Mouse (Mus musculus) thymus, postnatal 0 days (tissue): ENCODE measurements around the gene Nrxn3. TPM values are rescaled to one million over a fixed set of nuclear protein-coding genes. Genes with fewer than 3 reads are reported as not detected.

ENCODE experiments used
- DNase-seq: peaks from one replicate; pipeline ENCODE4 v3.0.0-alpha.2; 2015; ENCODE audit warnings: low spot score
- microRNA-seq: library from miRNA; unstranded; fragments of <30 nt; microRNA quantifications from one replicate; pipeline ENCODE4, GENCODE M21; 2016; ENCODE audit warnings: borderline number of aligned reads
- polyA plus RNA-seq: library from polyadenylated mRNA; unstranded; fragments of >200 nt; fragmentation: Nextera tagmentation; extraction: Ambion mirVana; gene quantifications from 2 replicates; pipeline ENCODE4 v1.2.1, GENCODE M21; 2015

Gene Nrxn3
- polyA plus RNA-seq, 1 experiment from 2014 or later: 0.17 TPM

GRCm38 (mm10) chr12:90268111-90268510 is 1545.4 kb downstream of the Nrxn3 start:
- DNase-seq: no peak

DNA sequence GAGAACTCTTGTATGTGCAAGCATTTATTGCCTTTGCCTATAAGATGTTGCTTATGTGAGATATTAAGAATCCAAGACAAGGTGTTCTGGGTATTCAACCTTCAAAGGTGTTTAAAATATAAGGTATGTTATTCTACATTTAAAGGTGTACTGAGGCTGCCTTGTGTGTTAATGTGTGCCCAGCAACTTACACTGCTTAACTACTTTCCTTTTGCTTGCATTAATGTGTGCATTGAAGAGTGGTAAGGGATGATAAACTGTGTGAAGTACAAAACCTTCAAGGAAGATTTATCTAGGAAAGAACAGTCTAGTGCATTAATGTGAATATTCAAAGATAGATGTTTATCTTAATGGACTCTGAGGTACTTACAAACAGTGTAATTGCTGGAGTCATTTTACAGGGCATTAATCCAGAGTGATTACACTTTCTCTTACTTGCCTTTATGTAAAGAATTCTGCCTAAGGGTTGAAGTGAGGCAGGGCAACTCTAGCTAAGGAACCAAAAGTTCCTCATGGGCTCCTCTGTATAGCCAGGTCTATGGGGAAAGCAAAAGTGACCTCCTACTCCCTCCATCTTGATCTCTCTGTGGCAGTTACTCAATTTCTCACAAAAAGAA is 1548.2 kb downstream of the Nrxn3 start:
- no peak for DNase-seq

GRCm38 (mm10) chr12:90274621-90275236 is 1552.1 kb downstream of the Nrxn3 start:
- DNase-seq: no peak

DNA sequence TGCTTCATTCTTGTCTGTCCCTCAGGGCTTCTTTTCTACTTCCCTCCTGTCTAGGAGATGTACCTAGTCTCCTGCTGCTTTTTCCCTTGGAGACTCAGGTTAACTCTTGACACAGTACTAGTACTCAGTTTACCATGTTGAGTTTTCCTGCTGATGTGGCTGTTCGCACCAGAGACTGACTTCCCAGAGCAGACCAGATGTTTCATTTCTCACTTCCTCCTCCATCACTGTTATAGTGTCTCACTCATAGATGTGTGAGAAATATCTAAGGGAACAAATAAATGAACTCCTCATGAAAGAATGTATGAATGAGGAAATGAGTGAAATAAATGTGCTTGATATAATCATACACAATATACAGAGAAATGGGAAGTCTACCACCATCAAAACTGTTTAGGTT is 1558.6 kb downstream of the Nrxn3 start:
- DNase-seq: no peak

DNA sequence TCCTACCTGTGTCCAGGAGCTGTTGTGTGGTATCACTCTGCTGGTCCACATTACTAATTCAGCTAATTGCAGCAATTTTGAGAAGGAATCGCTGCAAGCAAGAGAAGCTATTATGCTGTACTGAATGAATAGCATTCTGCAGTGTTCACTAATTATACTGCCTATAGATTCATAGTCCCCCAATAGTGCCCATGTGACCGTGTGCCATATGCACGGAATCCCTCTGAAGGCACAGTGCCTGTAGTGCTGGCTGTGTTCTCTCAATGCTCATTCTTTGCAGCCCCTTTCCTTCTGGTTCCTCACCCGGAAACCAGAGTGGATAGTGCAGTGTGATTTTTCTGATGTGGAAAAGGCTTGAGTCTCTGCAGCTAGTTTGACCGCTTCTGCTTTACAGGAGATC is 1560.3 kb downstream of the Nrxn3 start:
- no peak for DNase-seq

DNA sequence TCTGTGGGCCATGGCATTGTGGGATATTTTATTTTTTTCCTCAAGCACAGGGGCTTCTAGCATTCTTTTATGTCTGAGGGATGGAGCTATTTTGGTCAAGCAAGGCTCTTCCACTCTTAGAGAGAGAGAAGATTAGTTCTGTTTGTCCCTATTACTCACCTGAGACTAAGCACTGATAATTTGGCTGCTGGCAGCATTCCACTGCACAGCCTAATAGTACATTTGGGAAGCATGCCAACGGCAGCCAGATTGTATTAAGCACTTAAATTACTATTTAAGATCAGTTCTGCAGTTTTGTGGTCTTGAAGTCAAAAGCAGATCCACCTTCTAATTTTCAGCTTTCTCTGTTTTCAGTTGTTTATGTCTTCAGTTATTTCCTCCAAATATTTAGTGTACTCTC is 1580.0 kb downstream of the Nrxn3 start:
- DNase-seq: no peak

DNA sequence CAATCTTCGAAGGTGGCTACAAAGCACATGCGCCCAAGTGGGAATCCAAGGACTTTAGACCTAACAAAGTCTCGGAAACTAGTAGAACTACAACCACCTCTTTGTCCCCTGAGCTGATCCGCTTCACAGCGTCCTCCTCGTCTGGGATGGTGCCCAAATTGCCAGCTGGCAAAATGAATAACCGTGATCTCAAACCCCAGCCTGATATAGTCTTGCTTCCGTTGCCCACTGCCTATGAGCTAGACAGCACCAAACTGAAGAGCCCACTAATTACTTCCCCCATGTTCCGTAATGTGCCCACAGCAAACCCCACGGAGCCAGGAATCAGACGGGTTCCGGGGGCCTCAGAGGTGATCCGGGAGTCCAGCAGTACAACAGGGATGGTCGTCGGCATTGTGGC is 1609.1 kb downstream of the Nrxn3 start:
- no peak for DNase-seq

GRCm38 (mm10) chr12:90332459-90332858 is 1609.8 kb downstream of the Nrxn3 start:
- DNase-seq: no peak

- DNase-seq: no peak
Measured at GRCm38 (mm10) chr12:90337496-90338228, 1615.0 kb downstream of the Nrxn3 start.

- no peak for DNase-seq
Measured at GRCm38 (mm10) chr12:90338229-90338557, 1615.5 kb downstream of the Nrxn3 start.

Small RNAs within 50 kb of the gene (microRNA-seq; reads per million reads assigned to microRNA genes)
- gene Gm23989: not detected
- not detected for gene Gm27313
